Mouse (Mus musculus): ENCODE results near the gene Ifngr2.

The Ifngr2 gene

DNA sequence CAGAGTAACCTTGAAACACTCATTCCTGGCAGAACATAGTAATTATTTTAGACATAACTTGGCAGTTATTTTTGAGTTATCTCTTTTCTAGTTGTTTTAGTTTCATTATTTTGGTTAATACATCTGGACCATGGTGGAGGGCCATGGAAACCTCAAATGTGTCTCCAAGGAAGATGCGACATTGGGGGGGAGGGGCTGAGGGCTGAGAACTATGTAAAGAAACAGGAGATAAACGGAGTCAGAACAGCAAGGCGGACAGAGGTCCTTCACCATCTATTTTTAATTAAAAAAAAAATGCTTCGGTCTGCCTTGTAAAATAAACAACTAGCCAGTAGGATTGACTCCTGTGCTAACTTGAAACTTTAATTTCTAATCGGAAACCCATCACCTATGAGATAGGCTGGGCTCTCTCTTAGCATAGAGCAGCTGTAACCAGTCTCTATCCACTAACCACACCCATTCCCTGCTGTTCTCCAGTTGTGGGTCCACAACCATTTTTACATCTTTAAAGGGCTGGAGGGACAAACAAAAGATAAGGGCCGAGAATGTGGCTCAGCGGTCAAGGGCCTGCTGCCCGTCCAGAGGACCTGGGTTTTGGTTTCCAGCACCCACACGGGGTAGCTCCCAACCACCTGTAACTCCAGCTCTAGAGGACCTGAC lies 18.6 kb downstream of the Ifngr2 start:
- DNase-seq (ENCODE audit: low spot score in 2 of 2): no peak

DNA sequence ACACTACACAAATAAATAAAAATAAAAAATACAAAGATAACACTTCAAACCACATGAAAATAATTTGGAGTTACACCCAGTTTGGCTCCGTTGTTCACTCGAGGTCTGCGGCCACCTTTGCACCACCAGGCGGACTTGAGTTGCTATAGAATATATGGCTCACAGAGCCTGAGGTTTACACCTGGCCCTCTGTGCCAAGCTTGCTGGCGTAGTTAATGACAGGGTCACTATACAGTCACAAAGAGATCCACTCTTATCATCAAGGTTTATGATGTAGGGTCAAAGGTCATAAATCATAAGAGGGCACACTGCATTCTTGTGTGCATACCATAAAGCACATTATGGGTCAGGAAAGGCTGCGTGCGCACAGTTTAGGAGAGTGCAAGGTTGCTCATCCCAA lies 19.1 kb downstream of the Ifngr2 start:
- DNase-seq (ENCODE audit: low spot score in 2 of 2): no peak

DNA sequence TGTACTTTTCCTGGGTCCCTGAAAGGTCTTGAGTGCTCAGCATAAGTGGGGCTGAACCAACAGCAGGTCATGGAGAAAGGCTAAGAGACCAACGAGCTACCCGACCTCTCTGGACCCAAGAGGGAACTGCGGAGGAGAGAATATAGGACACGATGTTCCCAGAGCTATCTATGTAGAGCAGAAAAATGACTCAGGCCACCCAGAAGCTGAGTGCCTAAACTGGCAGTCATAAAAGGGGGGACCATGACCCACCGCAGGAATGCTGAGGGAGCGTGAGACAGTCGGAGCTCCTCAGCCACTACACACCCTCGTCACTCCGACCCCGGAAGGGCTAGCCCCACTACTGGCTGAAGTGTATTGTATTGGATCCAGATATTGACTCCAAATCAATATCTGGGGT lies 22.1 kb downstream of the Ifngr2 start:
- no peak for DNase-seq (ENCODE audit: low spot score in 2 of 2)

DNA sequence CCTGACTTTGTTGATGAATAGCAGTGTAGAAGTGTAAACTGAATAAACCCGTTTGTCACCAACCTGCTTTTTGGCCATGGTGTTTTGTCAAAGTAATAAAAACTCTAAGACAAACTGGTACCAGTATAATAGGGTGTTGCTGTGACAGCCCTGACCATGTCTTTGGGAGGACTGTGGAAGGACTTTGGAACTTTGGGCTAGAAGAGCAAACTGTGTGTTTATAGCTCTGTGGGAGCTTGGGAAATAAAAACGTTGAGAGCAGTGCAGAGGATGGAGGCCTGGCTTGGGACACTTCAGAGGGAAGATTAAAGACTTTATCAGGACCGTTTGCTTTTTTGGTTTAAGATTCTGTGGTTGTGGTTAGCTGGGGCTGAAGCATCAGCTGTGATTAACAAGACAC lies 24.2 kb downstream of the Ifngr2 start:
- no peak for DNase-seq (ENCODE audit: low spot score in 2 of 2)

DNA sequence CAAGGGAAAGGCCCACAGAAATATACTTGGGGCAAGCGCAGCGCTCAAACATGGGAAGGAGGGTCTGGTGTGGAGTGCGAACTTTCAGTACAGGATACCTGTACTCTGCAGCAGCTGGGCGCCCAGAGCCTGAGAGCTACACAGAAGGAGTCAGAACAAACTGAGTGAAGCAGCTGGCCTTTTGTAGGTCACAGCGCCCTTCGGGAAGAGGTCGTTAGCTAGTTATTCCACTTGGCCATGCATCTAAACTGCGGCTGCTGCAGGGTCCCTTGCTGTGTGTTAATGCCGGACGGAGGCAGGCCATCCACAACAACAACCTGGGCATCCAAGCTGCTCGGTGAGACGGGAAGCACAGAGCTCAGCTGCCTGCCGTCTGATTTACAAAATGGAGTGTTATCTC lies 28.3 kb downstream of the Ifngr2 start:
- DNase-seq (ENCODE audit: low spot score in 2 of 2): no peak

DNA sequence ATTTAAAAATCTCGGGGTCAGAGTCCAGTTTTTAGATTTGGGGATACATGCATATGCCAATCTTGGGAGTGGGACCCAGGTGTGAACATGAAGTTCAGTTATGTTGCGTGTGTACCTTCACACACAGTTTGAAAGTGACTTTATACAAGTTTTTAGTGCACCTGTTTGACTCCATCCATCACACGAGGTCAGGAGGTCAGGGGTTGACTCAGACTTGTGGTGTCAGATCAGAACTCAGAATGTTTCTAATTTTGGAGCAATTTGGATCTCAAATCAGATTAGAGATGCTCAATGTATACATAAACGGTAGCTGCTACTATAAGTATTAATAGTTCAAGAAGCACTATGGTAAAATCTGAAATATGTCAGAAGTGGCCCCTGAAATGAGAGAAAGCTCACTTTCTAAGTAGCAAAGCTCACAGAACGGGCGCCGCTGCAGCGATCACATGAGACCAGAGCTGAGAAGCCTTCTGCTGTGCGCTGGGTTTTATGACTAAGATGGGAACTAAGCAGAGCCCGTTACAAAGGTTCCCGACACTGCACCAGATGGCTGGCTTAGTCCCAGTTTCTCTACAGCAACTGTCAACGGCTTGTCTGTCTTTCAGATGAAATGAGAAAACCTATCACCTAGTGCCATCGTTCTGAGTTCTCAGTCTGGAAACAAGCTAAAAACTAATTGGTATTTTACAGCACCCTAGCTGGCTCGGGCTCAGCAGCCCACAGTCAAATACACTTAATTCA lies 32.3 kb downstream of the Ifngr2 start:
- DNase-seq (ENCODE audit: low spot score in 2 of 2): no peak

DNA sequence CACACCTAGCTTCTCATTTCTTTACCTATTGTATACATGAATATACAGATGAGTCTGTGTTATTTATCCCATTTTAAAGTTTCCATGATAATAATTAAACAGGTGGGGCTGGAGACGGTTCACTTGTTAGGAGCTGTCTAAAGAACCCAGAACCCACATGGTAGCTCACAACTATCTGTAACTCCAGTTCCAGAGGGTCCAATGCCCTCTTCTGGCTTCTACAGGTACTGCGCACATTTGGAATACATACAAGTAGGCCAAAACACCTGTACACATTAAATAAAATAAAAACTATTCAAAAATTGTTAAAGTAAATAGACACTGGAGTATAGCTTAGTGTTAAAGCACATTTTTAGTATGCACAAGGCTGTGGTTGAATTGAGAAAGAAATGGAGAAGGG lies 35.4 kb downstream of the Ifngr2 start:
- DNase-seq (ENCODE audit: low spot score in 2 of 2): no peak

DNA sequence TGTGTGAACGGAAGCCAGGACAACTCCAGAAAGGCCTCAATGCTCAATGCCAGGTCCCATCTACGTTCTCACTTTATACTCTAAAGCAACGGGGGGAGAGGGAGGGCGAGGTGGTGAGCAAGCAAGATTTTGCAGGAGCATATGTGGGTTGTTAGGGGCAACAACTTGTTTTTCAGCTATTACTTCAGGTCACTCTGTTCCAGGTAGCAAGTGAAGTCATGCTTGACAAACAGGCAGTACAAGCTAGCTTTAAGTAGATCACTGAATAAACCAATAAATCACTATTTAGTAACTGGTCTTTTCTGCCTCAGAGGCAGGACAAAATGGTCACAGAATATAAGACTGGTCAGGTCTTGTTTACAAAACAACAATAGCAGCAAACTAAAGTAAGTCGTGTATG lies 38.7 kb downstream of the Ifngr2 start:
- DNase-seq (ENCODE audit: low spot score in 2 of 2): no peak

DNA sequence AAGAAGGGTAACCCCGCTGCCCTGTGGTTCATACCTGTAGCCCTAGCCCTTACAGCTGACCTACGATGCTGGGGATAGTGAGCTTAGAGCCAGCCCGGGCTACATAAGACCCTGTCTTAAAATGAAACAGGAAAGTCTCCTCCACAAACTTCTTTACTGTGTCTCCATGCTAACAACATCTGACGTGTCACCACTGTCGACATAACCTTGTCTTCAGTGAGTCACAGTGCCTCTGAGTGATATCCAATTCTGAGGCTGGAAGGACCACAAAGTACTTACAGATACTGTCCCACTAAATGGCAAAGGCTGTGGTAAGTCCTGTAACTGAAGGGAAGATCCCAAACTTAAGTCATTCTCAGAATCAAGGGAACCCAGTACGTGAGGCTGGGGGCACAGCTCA lies 39.4 kb downstream of the Ifngr2 start:
- no peak for DNase-seq (ENCODE audit: low spot score in 2 of 2)

DNA sequence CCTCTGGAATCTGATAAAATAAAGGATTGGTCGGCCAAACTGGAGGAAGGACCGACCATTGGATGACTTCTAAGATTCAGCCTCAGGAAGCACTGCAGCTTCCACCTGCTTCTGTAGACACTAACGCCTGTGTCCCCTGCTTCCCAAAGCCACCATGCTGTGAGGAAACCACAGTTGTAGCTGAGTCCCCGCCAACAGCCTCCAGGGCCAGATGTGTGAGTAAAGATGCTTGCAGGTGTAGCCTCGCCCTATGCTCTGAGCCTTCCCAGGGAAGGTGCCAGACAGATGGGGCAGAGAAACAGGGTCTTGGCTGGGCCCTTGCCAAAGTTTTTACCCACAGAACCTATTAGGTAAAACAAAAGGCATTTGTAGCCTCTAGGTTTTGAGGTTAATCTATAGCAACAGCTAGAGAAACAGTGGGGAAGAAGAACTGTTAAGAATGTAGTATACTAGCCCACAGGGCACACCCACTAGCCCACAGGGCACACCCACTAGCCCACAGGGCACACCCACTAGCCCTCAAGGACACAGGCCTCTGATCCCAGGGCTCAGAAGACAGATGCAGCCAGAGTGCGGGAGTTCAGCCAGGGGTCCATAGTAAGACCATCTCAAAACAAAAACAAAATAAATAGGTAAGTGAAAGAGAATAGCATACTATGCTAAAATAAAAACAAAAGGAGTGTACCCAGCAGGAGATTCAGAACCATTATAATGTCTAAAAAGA lies 41.0 kb downstream of the Ifngr2 start:
- no peak for DNase-seq (ENCODE audit: low spot score in 2 of 2)

DNA sequence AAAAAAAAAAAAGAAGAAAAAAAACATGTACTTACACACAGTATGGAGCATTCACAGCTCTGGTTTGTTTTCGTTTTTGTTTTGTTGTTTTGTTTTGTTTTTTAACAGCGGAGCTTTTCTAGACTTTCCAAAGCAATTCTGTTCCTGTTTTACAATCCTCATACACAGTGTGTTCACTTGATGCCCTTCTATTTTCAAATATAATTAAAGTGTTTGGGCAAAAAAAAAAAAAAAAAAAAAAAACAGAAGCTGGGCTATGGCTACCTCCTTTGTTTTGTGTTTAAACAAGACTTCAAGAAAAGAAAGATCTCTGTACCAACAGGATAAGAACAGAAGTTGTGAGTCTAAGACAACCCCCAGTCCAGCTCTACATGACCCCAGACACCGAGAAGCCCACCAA lies 41.8 kb downstream of the Ifngr2 start:
- no peak for DNase-seq (ENCODE audit: low spot score in 2 of 2)

DNA sequence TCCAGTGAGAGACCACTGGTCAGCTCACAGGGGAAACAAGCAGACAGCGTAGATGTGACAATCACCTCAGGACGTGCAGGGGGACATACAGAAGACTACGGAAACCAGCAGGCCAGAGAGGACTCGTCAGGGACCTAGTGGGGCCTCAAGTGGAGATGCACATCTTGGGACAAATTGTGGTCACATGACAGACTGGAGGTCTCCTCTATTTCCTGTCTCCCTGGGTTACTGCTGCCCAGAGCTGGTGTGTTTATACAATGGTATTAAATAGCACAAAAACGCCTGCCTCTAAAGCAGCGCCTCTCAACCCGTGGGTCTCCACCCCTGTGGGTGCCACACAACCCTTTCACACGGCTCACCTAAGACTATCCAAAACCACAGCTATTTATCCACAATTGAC lies 45.3 kb downstream of the Ifngr2 start:
- no peak for DNase-seq (ENCODE audit: low spot score in 2 of 2)

DNA sequence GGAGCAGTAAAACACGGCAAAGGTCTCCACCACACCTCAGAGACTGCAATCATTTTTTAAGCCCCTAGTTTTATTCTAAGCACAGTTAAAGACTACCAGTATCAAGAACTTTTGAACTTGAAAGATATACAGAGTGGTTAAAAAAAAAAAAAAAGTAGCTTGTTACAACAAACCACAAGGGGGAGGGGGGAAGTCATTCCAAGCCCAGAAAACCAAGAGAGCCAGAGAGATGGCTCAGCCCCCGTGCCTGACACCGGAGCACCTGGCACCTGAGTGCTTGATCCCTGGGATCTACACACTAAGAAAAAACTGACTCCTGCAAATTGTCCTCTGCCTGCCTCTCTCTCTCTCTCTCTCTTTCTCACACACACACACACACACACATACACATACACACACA lies 46.4 kb downstream of the Ifngr2 start:
- DNase-seq (ENCODE audit: low spot score in 2 of 2): no peak

DNA sequence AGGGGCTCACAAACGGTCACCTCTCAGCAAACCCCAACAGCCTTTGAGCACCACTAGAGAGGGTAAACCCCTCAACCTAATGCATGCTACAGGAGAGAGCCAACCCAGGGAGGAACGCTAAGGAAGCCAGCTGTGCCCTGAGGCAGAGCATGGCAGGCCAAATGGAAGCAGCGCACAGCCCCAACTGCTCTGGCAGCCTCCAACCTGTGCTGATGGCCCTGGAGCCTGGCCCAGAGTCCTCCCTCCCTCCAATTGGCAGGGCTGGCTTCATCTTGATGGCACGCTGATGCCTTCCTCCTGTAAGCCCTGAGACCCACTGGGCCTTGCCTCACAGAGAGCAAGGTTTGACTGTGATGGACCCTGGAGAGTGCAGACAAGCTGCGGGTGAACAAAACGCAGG lies 48.2 kb downstream of the Ifngr2 start:
- DNase-seq (ENCODE audit: low spot score in 2 of 2): peak in 1 of 2 experiments; percentile 17

DNA sequence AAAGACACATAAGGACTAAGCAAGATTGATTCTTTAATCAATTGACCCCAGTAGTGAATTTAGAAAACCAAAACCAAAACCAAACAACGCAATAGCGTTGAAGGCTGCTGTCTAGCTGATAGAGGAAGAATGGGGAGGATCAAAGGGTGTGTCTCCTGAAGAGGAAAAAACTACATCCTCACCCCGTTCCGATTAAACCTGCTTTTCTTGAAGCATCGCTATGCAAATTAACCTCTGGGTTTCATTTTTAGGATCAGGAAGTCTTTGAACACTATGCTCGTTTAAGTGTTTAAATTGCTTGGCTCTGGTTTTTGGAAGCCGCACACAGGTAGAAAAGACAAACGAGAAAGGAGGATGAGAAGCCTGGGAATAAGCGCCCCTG lies 49.5 kb downstream of the Ifngr2 start:
- DNase-seq (ENCODE audit: low spot score in 2 of 2): no peak

DNA sequence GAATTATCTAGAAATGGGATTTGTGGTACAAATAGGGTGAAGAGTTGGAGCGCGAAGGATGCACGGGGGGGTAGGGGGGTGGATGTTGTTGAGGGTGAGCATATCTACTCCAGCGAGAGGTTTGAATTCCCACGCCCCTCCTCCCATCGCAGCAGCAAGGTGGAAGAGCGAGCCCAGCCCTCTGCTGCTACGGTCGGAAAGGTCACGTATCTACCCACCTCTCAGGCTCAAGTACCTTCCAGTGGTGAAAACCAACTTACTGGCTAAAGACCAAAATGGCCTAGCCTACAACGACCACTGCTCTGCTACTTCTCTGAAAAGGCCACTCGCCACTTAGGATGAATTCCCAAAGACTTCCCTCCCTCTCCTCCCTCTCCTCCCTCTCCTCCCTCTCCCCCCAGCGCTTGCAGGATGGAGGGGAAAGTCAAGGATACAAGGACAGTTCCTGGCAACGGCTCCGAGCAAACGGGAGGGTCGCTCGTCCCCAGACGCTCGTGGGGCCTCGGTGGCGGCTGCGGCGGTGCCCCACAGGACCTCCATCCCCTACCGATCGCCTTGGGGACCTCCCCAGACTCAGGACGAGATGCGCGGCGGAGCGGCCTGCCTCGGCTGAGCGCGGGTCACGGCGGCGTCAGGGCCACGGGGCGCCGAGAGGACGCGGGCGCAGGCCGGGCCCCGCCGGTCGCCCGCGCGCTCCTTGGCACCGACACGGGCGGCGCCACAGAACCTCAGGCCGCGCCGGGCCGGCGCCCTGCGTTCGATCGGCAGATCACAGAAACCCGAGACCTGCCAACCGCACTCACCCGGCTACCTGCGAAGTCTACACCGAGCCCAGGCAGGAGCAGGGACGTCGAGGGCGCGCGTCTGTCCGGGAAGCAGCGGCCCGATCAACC lies 50.2 kb downstream of the Ifngr2 start:
- peak in 1 of 2 experiments; percentile 14 for DNase-seq (ENCODE audit: low spot score in 2 of 2)

DNA sequence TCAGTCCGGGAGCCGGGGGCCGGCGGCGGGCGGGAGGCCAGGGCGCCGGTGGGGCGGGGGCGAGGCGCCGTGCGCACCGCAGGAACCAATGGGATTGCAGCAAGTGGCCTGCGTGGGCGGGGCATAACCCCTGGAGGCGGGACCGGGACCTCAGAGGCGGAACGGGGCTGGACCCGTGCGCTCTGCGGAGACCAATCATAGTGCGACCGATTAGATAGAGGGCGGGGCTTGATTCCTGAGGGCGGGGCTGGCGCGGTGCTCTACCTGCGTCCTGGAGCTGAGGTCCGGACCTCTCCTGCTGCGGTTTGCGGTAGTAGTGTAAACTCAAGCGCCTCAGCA lies 50.8 kb downstream of the Ifngr2 start, which contains the start of gene Tmem50b:
Gene Tmem50b (minus strand): TSS at position 129 of the 339 bp plus-strand sequence.
- peak; percentile 95 to 99 for DNase-seq (ENCODE audit: low spot score in 2 of 2)

DNA sequence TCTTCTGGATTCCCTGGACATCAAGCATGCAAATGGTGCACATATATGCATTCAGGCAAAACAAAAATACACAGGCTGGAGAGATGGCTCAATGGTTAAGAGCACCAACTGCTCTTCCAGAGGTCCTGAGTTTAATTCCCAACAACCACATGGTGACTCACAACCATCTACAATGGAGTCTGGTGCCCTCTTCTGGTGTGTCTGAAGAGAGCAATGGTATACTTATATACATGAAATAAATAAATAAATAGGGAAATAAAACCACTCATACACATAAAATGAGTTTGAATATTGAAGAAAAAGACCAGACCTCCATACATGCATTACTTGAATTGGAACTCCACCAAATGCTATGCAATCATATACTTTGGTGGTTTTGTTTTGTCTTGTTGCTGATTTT lies 52.4 kb downstream of the Ifngr2 start:
- no peak for DNase-seq (ENCODE audit: low spot score in 2 of 2)

DNA sequence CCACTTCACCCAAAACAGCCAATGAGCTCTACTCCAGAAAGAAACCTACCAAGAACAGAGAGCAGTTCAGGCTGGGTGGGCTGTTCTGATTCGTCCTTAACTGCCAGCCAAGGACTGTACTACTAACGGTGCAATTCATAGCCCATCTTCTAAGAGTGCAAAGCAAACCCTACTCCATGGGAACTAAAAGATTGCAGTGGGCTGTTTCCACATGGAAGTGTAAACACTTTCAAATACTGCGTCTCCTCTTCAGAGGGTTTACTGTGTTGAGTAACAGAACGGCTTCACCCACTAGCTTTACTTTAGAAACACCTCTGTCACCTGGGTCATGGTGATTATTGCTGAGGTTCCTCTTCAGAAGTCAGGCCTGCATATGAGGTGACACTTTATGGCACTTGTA lies 54.2 kb downstream of the Ifngr2 start:
- no peak for DNase-seq (ENCODE audit: low spot score in 2 of 2)

DNA sequence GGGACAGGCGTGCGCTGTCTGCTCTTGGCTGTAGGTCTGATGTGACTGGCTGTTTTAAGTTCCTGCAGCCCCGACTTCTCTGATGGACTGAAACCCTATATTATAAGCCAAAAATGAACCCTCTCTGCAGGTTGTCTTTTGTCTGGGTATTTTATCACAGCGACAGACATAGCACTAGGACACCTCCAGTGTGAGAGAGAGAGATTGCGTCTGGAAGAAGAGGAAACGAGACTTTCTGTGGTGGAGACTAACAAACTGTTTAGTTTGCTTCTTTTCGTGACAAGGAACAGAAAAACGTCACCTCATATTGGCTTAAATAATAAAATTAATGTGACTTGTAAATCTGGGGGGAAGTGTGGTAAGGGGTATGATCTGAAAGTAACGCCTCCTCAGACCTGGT lies 54.8 kb downstream of the Ifngr2 start:
- no peak for DNase-seq (ENCODE audit: low spot score in 2 of 2)

DNA sequence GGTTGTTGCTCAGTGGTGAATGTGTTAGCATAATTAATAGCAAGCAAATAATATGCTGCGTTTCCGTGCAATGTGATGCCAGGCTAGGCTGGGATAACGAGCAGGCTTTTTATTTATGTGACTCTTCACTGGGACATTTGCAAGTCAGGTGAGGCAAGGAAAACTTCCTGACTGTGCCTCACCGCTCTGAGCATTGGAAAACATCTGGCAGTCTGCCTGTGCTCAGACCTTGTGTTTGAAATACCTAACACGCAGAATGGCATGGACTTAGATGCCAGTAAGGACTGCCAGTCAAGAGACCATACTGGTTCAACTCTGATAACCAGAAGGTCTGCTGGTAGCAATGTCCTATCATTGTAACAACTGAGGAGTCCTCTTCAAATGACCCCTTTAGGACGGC lies 58.3 kb downstream of the Ifngr2 start:
- DNase-seq (ENCODE audit: low spot score in 2 of 2): no peak

DNA sequence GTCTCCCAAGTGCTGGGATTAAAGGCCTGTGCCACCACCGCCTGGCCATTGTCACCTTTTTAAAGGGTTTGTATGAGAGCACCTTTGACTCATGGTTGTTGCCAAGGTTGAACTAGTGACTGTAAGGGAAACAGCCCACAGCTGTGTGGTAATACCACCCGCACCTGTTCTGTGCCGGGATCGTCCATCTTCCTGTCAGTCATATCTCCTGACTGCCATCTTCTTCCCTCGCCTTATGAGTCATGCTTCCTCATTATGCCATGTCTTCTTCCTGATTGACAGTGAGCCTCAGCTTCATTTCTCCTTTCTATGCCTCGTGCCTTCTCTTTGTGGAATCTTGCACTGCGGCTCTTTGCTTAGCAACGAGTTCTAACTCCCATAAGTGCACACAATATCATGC lies 60.1 kb downstream of the Ifngr2 start:
- no peak for DNase-seq (ENCODE audit: low spot score in 2 of 2)

Data from frontal cortex, postnatal 14 days (tissue).